Mouse (Mus musculus) embryonic facial prominence, embryonic 10.5 days (tissue): ENCODE results near the gene Sec14l2. TPM values are rescaled to one million over a fixed set of nuclear protein-coding genes. Genes with fewer than 3 reads are reported as not detected.
"Not testable (repeated sequence)": the region's sequence is repeated elsewhere in the genome, so short reads cannot be mapped to it uniquely, and the experiment has no call there.

Experiments
- DNase-seq: peaks from one replicate; pipeline ENCODE4 v3.0.0-alpha.2; 2017; ENCODE audit warnings: low spot score
- H3K27ac ChIP-seq: fragments of 300-500 bp; sonication (generic); replicated peaks from 2 replicates; pipeline ENCODE4 v1.5.1; 2016; ENCODE audit warnings: mild to moderate bottlenecking
- H3K27me3 ChIP-seq: fragments of 300-500 bp; sonication (generic); replicated peaks from 2 replicates; pipeline ENCODE4 v1.6.1; 2016; ENCODE audit warnings: low read depth, mild to moderate bottlenecking; ENCODE audit not compliant: poor library complexity, severe bottlenecking
- H3K36me3 ChIP-seq: fragments of 300-500 bp; sonication (generic); replicated peaks from 2 replicates; pipeline ENCODE4 v1.6.1; 2016; ENCODE audit warnings: mild to moderate bottlenecking, moderate library complexity
- H3K4me1 ChIP-seq: fragments of 300-500 bp; sonication (generic); 2 replicates; pipeline ENCODE4 v1.6.1; 2016
- H3K4me3 ChIP-seq: fragments of 300-500 bp; sonication (generic); 2 replicates; pipeline ENCODE4 v1.5.1; 2016; ENCODE audit warnings: mild to moderate bottlenecking, moderate library complexity
- H3K9me3 ChIP-seq: fragments of 300-500 bp; sonication (generic); 2 replicates; pipeline ENCODE4 v1.6.1; 2016; ENCODE audit warnings: mild to moderate bottlenecking
- WGBS: fragments of 180-500 bp; shearing (Covaris S2); methylation state at CpG from one replicate; pipeline ENCODE4 v1.1.7; 2016; 5-methylcytosine and 5-hydroxymethylcytosine counted together
- polyA plus RNA-seq: library from polyadenylated mRNA; unstranded; fragments of >200 nt; fragmentation: Nextera tagmentation; extraction: Ambion mirVana; gene quantifications from 2 replicates; pipeline ENCODE4 v1.2.1, GENCODE M21; 2016

Sec14l2 gene
- polyA plus RNA-seq, 1 experiment from 2014 or later, result 2.0 TPM

DNA sequence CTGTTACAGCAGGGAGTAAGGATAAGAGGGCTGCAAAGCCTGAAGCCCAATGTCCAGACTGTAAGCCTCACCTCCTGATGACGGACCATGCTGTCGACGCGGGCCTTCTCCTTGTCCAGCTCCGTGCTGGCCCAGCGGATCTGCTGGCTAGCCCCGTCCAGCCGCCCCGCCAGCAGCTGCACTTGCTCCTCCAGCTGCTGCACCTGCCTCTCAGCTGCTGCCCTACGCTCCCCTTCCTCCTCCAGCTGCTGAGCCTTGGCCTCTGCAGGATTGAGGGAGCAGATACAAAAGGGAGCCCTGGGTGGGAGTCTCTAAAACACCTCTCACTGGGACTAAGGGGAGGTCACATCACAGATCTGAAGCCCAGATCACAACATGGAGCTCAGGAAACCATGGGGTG, 23.9 kb upstream of the Sec14l2 start:
- 81% methylated on average over 10 of the region's 10 CpGs for WGBS
- no peak overlapping the region for H3K27ac ChIP-seq
- no peaks in the 10 kb centered on the region for H3K4me1 ChIP-seq
- no peaks in the 10 kb centered on the region for H3K9me3 ChIP-seq
- no peaks in the 10 kb centered on the region for H3K27me3 ChIP-seq
- DNase-seq, result no peak
- H3K4me3 ChIP-seq, result no peak overlapping the region
- peaks cover 54% of the 10 kb centered on the region for H3K36me3 ChIP-seq

DNA sequence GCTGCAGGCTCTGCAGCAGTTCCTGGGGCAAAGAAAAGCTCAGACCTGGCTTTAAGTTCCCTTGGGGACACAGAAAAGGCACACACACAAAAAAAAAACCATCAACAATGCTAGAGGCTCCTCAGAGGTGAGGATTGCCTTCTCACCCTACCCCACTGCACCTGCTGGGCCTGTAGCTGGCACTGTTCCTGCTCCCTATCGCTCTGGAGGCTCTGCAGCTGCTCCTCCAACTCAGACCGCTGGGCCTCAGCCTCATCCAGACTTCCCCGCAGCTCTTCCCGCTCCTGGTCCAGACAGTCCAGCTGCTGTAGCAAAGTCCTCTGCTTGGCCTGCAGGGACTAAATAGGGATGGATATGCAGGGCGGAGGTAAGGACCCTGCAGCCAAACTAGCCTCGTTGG, 23.2 kb upstream of the Sec14l2 start:
- Histone ChIP-seq H3K4me1 (no peaks in the 10 kb centered on the region), H3K36me3 (peaks cover 60% of the 10 kb centered on the region), H3K27ac (no peak overlapping the region), H3K9me3 (no peaks in the 10 kb centered on the region), H3K27me3 (no peaks in the 10 kb centered on the region), H3K4me3 (no peak overlapping the region)
- 83% methylated on average over 6 of the region's 6 CpGs for WGBS
- no peak for DNase-seq

DNA sequence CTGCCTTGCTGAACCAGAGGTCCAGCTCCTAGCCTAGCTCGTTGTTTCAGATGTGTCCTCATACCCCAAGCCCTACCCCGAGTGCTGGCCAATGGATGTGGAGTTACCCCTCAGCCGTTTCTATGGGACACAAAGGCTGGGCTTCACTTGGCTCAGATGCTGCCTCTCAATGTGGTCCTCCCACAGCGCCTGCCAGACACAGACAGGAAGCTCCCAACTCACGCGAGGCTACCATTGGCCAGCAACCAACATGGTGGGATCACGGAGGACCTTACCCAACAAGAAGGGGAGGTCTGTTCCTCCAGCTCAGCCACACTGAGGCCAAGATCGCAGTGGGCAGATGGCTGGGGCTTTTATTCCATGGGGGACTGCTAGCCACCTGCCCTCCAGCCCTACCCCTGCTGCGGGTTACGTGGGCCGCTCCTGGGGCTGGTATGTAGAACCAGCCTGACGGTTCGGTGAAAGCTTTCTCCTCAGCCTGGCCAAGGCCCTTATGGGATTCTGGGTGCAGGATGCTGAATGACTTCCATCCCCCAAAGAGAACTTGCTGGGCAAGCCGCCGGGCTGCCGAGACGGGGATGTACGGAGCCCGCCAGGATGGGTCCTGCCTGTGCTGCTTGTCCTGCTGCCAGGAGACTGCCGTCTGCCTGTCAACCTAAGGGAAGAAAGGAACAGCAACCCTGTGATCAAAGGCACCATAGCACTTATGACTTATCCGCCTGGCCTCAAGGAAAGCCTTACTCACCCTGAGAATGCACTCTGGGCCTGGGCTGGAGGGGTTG, 20.3 kb upstream of the Sec14l2 start:
- Histone ChIP-seq H3K4me1 (no peaks in the 10 kb centered on the region), H3K9me3 (no peaks in the 10 kb centered on the region), H3K27me3 (no peaks in the 10 kb centered on the region), H3K27ac (no peak overlapping the region), H3K36me3 (peaks cover 71% of the 10 kb centered on the region), H3K4me3 (no peak overlapping the region)
- no peak for DNase-seq
- WGBS, result 94% methylated on average over 21 of the region's 21 CpGs

DNA sequence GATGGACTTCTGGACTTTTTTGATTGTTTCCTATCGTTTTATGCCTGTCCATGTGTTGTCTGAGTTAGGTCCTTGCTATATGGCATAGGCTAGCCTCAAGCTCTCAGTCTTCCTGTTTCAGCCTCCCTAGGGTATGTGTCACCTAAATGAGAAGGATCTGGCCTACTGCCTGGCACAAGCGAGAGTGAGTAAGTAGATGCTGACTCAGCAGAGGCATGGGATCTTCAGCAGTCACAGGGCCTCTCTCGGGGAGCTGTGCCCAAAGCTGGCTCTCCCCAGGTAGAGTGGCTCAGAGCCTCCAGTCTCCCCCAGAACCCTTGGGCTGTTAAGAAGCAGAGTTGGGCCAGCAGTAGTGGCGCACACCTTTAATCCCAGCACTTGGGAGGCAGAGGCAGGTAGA, 19.1 kb upstream of the Sec14l2 start:
- DNase-seq, result no peak

DNA sequence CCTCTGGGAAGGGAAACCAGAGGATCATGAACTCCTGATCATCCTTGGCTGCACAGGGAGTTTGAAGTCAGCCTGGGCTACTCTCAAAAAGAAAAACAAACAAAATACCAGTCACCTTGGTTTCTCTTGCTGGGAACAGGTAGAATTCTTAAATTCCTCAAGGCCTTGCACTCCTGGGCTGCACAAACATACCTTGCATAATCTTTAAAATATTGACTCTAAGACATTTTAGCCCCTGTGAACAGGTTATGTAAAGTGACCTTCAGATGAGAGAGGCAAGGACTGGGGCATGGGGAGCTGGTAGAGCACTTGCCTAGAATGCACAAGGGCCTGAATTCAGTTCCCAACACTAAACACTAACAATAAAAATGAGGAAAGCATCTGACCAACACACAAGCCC, 18.3 kb upstream of the Sec14l2 start:
- Histone ChIP-seq H3K27me3 (no peaks in the 10 kb centered on the region), H3K9me3 (no peaks in the 10 kb centered on the region), H3K4me3 (no peak overlapping the region), H3K4me1 (peaks cover 4% of the 10 kb centered on the region), H3K36me3 (peaks cover 81% of the 10 kb centered on the region), H3K27ac (no peak overlapping the region)
- no peak for DNase-seq

More for the DNA sequence above, 19.1 kb upstream of the Sec14l2 start:
- no peaks in the 10 kb centered on the region for H3K9me3 ChIP-seq
- H3K4me3 ChIP-seq, result no peak overlapping the region
- no peak overlapping the region for H3K27ac ChIP-seq
- 89% methylated on average over 4 of the region's 4 CpGs for WGBS
- no peaks in the 10 kb centered on the region for H3K27me3 ChIP-seq
- H3K4me1 ChIP-seq, result no peaks in the 10 kb centered on the region
- peaks cover 77% of the 10 kb centered on the region for H3K36me3 ChIP-seq

DNA sequence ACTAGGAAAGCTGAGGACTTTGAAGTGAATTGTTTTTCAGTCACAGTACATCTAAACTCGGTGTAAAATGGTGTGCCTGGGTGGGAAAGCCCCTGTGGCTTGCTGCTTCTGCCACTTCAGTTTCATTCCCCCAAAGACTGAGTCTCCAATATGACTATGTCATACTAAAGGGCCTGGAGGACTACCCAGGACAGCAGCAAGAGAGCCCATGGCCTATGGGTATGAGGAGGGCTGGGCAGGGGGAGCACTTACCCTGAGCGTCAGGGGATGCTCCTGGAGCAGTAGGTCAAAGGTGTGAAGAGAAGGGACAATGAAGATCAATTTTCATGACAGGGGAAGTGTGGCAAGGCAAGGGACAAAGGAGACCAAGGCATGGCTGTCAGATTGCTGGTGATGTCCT, 15.7 kb upstream of the Sec14l2 start:
- no peak overlapping the region for H3K4me3 ChIP-seq
- peaks cover 19% of the 10 kb centered on the region for H3K4me1 ChIP-seq
- H3K27ac ChIP-seq, result no peak overlapping the region
- no peak for DNase-seq
- peaks cover 75% of the 10 kb centered on the region for H3K36me3 ChIP-seq
- 78% methylated on average over 2 of the region's 2 CpGs for WGBS
- no peaks in the 10 kb centered on the region for H3K27me3 ChIP-seq
- no peaks in the 10 kb centered on the region for H3K9me3 ChIP-seq

DNA sequence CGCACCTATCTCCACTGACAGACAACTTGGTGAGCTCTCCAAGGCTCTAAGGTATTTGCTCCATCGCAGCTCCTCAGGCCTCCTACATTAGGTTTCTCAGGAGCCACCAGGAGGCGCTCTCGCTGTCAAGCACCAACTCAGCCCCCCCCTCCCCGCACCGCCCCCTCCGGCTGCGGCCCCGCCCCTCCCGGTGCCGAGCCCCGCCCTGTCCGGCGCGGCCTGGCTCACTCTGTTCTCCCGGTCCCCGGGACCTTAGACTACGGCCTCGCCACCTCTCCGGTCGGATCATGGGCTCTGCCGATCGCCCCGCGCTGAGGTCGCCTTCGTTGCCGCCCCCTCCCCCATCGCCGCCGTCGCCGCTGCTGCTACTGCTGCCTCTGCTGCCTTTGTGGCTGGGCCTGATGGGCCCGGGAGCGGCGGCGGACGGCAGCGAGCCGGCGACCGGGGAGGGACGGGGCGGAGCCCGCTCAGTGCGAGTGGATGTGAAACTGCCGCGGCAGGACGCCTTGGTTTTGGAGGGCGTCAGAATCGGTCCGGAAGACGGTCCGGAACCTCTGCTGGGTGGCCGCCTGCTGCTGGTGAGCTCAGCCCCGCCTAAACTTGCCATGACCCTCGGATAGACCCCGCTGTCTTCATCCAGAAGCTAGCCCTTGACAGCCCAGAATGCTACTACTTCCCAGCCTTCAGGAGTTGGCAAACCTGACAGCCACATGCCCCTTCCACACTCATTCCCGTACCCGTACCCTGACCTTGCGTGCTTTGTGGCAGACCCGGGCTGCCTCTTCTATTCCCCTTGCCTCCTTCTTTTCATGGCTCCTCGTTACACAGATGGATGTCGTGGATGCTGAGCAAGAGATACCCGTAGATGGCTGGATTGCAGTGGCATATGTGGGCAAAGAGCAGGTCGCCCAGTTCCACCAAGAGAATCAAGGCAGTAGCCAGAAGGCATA, 12.0 kb upstream of the Sec14l2 start, which contains the start of gene Rnf215:
Gene Rnf215 (plus strand): TSS at position 217 of the 950 bp plus-strand sequence.
- peaks cover 24% of the 10 kb centered on the region for H3K4me1 ChIP-seq
- peak within 1 kb of the TSS; percentile 66 for H3K4me3 ChIP-seq
- H3K27me3 ChIP-seq, result no peaks in the 10 kb centered on the region
- DNase-seq, result peak; percentile 94
- no peaks in the 10 kb centered on the region for H3K9me3 ChIP-seq
- H3K36me3 ChIP-seq, result peaks cover 38% of the 10 kb centered on the region
- peak within 1 kb of the TSS; percentile 90 for H3K27ac ChIP-seq
- WGBS, result 2% methylated on average over 66 of the region's 66 CpGs

DNA sequence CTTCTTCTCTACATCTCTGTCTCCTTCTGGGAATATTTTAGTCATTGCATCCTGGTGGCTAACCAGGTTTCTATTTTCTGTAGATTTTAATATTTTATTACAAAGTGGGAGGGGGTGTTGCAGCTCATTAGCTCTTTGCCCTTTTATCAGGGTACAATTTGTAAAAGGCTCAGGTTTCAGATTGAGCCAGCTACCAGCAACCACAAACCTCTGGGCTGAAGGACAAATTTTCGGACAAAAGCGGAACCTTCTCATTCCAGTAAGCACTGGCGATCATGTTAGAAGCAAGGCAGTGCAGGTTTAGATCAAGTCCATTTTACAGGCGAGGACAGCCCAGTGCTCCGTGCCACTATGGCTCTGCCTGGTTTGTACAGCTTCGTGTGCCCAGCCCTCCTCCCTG, 11.2 kb upstream of the Sec14l2 start:
- no peak for DNase-seq
- H3K4me1 ChIP-seq, result peaks cover 24% of the 10 kb centered on the region
- WGBS, result 62% methylated on average over 6 of the region's 6 CpGs
- peak overlapping the region; percentile 66 for H3K4me3 ChIP-seq
- H3K27me3 ChIP-seq, result no peaks in the 10 kb centered on the region
- no peaks in the 10 kb centered on the region for H3K9me3 ChIP-seq
- H3K36me3 ChIP-seq, result peaks cover 30% of the 10 kb centered on the region
- H3K27ac ChIP-seq, result no peak overlapping the region

DNA sequence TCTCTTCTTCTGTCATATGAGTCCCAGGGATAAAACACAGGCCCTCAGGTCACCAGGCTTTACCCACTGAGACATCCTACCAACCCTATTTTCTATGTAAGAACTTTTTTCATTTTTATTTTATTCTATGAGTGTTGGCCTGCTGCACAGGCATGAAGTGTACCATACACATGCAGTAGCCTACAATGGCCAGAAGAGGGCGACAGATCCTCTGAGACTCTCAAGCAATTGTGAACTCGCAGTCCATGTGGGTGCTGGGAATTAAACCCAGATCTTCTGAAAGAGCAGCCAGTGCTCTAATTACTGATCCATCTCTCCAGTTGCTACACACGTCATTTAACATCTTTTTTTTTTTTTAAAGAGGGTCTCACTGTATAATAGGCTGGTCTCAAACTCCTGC, 10.2 kb upstream of the Sec14l2 start:
- no peaks in the 10 kb centered on the region for H3K27me3 ChIP-seq
- peaks cover 20% of the 10 kb centered on the region for H3K36me3 ChIP-seq
- WGBS, result 58% methylated on average over 3 of the region's 3 CpGs
- no peak for DNase-seq
- H3K4me1 ChIP-seq, result peaks cover 24% of the 10 kb centered on the region
- H3K27ac ChIP-seq, result no peak overlapping the region
- no peak overlapping the region for H3K4me3 ChIP-seq
- no peaks in the 10 kb centered on the region for H3K9me3 ChIP-seq

DNA sequence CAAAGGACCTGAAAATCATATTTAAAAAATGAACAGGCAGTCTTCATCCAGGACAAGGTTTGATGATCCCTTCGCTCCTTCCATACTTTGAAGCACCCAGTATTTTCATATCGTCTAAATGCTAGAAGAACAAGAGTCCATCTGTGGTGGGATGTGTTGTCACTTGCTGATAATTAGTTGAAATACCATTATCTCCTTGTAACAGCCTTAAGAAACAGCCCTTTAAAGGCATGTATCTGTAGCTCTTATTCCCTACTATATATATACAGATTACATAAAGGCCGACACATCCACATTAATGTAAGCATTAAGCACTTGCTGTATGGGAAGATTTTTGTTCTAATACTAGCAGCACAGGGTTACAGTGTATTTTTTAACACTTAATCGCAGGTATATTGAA, 5.2 kb upstream of the Sec14l2 start:
- not testable (repeated sequence) for H3K9me3 ChIP-seq, H3K36me3 ChIP-seq, H3K27me3 ChIP-seq, H3K27ac ChIP-seq, DNase-seq, H3K4me1 ChIP-seq, H3K4me3 ChIP-seq
- 92% methylated on average over 4 of the region's 4 CpGs for WGBS

DNA sequence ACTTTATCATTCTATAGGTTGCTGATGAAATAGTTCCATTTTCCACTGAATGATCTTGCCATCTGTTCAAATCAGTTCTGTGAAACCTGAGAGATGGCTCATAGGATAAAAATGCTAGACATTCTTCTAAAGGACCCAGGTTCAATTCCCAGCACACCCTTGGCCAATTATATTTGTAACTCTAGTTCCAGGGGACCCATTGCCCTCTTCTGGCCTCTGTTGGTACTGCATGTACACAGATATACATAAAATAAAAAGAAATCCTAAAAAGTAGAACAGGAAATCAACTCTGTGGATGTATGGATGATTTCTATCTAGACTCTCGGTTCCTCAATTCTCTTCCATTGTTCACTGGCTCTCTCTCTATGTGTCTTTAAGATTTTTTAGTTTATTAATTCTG, 3.8 kb upstream of the Sec14l2 start:
- H3K9me3 ChIP-seq, result peaks cover 6% of the 10 kb centered on the region; the same call in 1 of the 2 replicates
- WGBS, result 90% methylated on average over 1 of the region's 1 CpGs
- no peak for DNase-seq
- peaks cover 5% of the 10 kb centered on the region; the same call in 1 of the 2 replicates for H3K4me1 ChIP-seq
- H3K27me3 ChIP-seq, result no peaks in the 10 kb centered on the region
- H3K27ac ChIP-seq, result no peak overlapping the region
- H3K36me3 ChIP-seq, result no peaks in the 10 kb centered on the region
- no peak overlapping the region for H3K4me3 ChIP-seq

DNA sequence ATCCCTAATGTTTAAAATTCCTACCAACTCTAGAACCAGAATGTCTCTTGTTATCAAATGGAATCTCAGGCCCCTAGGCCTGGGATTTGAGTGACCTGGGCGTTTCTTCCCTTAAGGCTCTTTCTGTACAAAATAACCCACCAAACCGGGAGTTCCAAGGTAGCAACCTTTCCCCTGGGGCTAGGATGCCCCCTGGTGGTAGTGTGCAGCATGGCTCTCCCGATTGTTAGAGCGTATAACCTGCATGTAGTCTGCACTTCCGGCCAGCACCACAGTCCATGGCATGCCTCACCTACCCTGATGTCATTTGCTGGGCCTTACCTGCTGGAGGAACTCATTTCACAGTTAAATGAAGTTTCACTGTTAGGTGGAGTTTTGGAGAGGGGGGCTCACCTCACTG, 707 bp upstream of the Sec14l2 start:
- no peaks in the 10 kb centered on the region for H3K36me3 ChIP-seq
- H3K4me1 ChIP-seq, result peaks cover under 1% of the 10 kb centered on the region; the same call in 1 of the 2 replicates
- H3K9me3 ChIP-seq, result peaks cover 6% of the 10 kb centered on the region; the same call in 1 of the 2 replicates
- no peak overlapping the region for H3K27ac ChIP-seq
- no peak overlapping the region for H3K4me3 ChIP-seq
- peaks cover 23% of the 10 kb centered on the region for H3K27me3 ChIP-seq
- WGBS, result 62% methylated on average over 5 of the region's 5 CpGs
- peak; percentile 50 for DNase-seq
